Mouse (Mus musculus): Measurements from ENCODE around the gene Glod4. TPM values are rescaled to one million over a fixed set of nuclear protein-coding genes. Genes with fewer than 3 reads are reported as not detected.
A peak's percentile ranks its signal among the peaks of the same experiment; 100 is the strongest.

Glod4 gene
- polyA plus RNA-seq, 1 experiment from 2014 or later: 131 TPM

DNA sequence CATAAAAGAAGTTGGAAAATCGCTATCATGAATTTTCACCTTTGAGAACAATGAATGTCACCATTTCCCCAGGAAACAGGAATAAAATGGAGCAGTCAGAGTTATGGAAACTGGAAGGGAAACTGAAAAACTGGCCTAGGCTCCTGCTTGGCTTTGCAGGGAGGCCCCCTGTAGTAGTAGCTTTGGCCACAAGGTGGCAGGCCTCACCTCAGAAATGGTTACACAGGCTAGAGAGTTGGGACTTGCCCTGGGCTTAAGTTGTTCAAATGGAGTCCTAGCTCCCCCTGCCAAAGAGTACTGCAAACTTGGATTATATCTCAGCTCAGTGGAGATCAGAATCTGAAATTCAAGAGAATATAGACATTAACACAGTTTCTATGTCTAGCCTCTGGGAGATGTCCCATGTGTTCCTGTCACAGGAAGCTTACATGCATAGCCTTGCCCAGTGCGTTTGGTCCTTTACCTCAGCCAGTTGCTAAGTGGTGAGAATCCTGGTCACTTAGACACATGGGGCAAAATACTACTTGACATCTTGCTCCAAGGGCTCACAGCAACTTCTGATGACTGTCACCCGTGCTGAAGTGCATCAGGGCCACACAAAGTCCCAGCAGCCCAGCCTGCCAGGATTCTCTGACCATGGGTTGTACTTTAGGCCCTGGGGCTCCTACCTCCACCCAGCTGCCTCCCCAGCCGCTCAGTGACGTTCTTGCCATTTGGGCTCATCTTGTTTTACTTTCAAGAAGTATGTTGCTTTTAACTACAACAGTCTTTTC, 9.8 kb upstream of the Glod4 start:
- peak; percentile 80 for ATAC-seq (replicated peaks; ENCODE audit: low FRiP score, low read depth)
- 0 out of 2 replicates have a peak, but pooled peaks cover 9% of the 10 kb centered on the region for H3K36me3 ChIP-seq (ENCODE audit: insufficient read depth, low read length)

DNA sequence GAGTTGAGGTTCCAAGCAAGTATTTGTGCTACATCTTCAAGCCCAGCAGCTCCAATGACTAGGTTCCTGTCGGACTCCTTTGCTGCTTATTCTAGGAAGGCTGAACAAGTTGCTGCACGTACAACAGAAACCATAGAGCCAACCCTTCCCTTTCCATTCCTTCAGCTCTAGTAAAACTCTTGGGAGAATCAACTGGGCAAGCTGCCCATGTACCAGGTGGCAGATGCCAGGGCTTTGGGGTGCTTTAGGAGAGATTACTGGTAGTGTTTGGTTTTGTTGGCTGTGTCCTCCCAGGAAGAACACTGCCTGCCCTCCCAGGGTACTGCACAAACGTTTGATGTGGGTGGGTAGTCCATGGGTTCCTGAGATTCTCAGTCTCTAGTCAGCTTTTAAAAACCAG, 8.5 kb upstream of the Glod4 start:
- H3K4me3 ChIP-seq (replicated peaks; ENCODE audit: low read depth, low read length): no peak overlapping the region
- no peak for DNase-seq (ENCODE audit: low spot score)
- H3K9ac ChIP-seq (ENCODE audit: low read depth, low read length): no peak overlapping the region
- no peak overlapping the region for H3K27ac ChIP-seq
- no peak for TF ChIP-seq CTCF (IDR thresholded peaks at IDR 0.05; ENCODE audit: low read depth)
- no peak overlapping the region for H3K4me2 ChIP-seq (ENCODE audit: low read length)
- H3K9me3 ChIP-seq (replicated peaks; ENCODE audit: low read length): no peaks in the 10 kb centered on the region
- peaks cover 6% of the 10 kb centered on the region; the same call in 1 of the 2 replicates for H3K4me1 ChIP-seq (replicated peaks; ENCODE audit: insufficient read depth, low read length)
- no peak for ATAC-seq (replicated peaks; ENCODE audit: low FRiP score, low read depth)
- WGBS: 61% methylated on average over 3 of the region's 3 CpGs
- no peaks in the 10 kb centered on the region for H3K27me3 ChIP-seq (ENCODE audit: insufficient read depth, low read length)
- H3K36me3 ChIP-seq (ENCODE audit: insufficient read depth, low read length): 0 out of 2 replicates have a peak, but pooled peaks cover 12% of the 10 kb centered on the region

More for the DNA sequence above, 9.8 kb upstream of the Glod4 start:
- Histone ChIP-seq H3K4me1 (replicated peaks; ENCODE audit: insufficient read depth, low read length) (peaks cover 6% of the 10 kb centered on the region; the same call in 1 of the 2 replicates), H3K9ac (ENCODE audit: low read depth, low read length) (no peak overlapping the region), H3K27ac (no peak overlapping the region), H3K27me3 (ENCODE audit: insufficient read depth, low read length) (no peaks in the 10 kb centered on the region), H3K4me3 (replicated peaks; ENCODE audit: low read depth, low read length) (no peak overlapping the region), H3K9me3 (replicated peaks; ENCODE audit: low read length) (no peaks in the 10 kb centered on the region), H3K4me2 (ENCODE audit: low read length) (no peak overlapping the region)
- TF ChIP-seq CTCF (IDR thresholded peaks at IDR 0.05; ENCODE audit: low read depth): peak; percentile 94
- WGBS: 43% methylated on average over 5 of the region's 5 CpGs
- peak; percentile 94 for DNase-seq (ENCODE audit: low spot score)

DNA sequence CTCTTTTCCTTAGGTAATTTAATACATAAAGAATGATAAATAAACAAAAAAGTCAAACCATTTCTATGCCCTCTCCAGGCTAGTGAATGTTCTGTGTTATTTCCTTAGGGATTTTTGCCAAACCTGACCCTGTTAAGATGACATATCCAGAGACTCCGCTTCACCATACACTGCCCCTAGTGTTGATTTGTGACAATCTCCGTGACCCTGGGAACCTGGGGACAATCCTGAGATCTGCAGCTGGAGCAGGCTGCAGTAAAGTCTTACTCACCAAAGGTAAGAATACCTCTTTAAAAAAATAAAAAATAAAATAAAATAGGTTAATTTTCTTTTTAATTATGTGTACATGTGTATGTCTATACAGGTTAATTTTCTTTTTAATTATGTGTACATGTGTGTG, 3.7 kb upstream of the Glod4 start:
- TF ChIP-seq CTCF (IDR thresholded peaks at IDR 0.05; ENCODE audit: low read depth): peak; percentile 36; the same call in 1 of the 2 replicates
- no peak overlapping the region for H3K4me2 ChIP-seq (ENCODE audit: low read length)
- no peak for DNase-seq (ENCODE audit: low spot score)
- peaks cover 9% of the 10 kb centered on the region for H3K4me1 ChIP-seq (replicated peaks; ENCODE audit: insufficient read depth, low read length)
- 0 out of 2 replicates have a peak, but pooled peaks cover 12% of the 10 kb centered on the region for H3K36me3 ChIP-seq (ENCODE audit: insufficient read depth, low read length)
- H3K27ac ChIP-seq: no peak overlapping the region
- H3K9me3 ChIP-seq (replicated peaks; ENCODE audit: low read length): no peaks in the 10 kb centered on the region
- H3K9ac ChIP-seq (ENCODE audit: low read depth, low read length): no peak overlapping the region
- no peak overlapping the region for H3K4me3 ChIP-seq (replicated peaks; ENCODE audit: low read depth, low read length)
- H3K27me3 ChIP-seq (ENCODE audit: insufficient read depth, low read length): no peaks in the 10 kb centered on the region
- no peak for ATAC-seq (replicated peaks; ENCODE audit: low FRiP score, low read depth)
- WGBS: 42% methylated on average over 2 of the region's 2 CpGs

DNA sequence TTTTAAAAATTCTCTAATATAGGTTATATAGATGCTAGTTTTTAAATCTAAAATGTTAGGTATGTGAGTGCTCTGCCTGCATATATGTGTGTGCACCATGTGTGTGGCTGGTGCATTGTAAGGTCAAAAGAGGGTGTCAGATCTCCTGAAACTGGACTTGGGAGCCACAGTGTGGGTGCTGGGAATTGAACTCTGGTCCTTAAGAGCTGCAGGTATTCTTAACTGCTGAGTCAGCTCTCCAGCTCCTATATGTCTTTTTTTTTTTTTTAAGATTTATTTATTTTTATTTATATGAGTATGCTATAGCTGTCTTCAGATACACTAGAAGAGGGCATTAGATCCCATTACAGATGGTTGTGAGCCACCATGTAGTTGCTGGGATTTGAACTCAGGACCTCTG, 2.9 kb upstream of the Glod4 start:
- 0 out of 2 replicates have a peak, but pooled peaks cover 12% of the 10 kb centered on the region for H3K36me3 ChIP-seq (ENCODE audit: insufficient read depth, low read length)
- no peaks in the 10 kb centered on the region for H3K27me3 ChIP-seq (ENCODE audit: insufficient read depth, low read length)
- H3K4me1 ChIP-seq (replicated peaks; ENCODE audit: insufficient read depth, low read length): peaks cover 9% of the 10 kb centered on the region
- ATAC-seq (replicated peaks; ENCODE audit: low FRiP score, low read depth) (no peak), DNase-seq (ENCODE audit: low spot score) (no peak)
- H3K9me3 ChIP-seq (replicated peaks; ENCODE audit: low read length): no peaks in the 10 kb centered on the region
- no peak overlapping the region for H3K4me2 ChIP-seq (ENCODE audit: low read length)
- no peak overlapping the region for H3K4me3 ChIP-seq (replicated peaks; ENCODE audit: low read depth, low read length)
- H3K27ac ChIP-seq: no peak overlapping the region
- TF ChIP-seq CTCF (IDR thresholded peaks at IDR 0.05; ENCODE audit: low read depth): no peak
- H3K9ac ChIP-seq (ENCODE audit: low read depth, low read length): no peak overlapping the region

DNA sequence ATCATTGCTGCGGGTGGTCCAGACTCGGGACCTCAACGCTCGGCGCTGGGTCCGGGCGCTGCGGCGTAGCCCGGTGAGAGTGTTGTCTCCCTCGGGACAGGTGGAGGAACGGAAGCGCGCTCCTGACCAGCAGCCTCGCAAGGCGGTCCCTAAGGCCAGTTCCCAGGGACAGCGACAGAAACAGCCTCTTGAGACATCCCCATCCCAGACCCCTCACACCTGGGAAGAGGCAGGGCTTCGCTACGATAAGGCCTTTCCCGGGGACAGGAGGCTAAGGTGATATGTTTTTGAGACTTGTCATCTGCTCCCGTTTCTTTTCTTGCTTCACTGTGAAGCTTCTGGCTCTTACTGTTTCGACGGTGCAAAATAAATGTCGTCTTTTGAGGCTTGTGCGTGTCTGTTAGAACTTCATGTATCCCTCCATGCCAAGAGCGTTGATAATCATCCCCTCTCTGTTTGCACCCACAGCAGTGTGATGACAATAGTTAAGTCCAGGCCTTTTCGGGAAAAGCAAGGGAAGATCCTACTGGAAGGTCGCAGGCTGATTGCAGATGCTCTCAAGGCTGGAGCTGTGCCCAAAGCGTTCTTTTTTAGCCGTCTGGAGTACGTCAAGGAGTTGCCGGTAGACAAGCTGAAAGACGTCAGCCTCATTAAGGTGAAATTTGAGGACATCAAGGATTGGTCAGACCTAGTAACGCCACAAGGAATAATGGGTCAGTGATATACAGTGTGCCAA, 454 bp upstream of the Glod4 start:
- Histone ChIP-seq H3K27ac (peak overlapping the region; percentile 73; the same call in 1 of the 2 replicates), H3K9ac (ENCODE audit: low read depth, low read length) (peak overlapping the region; percentile 83), H3K4me1 (replicated peaks; ENCODE audit: insufficient read depth, low read length) (peaks cover 9% of the 10 kb centered on the region), H3K9me3 (replicated peaks; ENCODE audit: low read length) (no peaks in the 10 kb centered on the region), H3K4me3 (replicated peaks; ENCODE audit: low read depth, low read length) (peak overlapping the region; percentile 76), H3K36me3 (ENCODE audit: insufficient read depth, low read length) (peaks cover 12% of the 10 kb centered on the region; the same call in 1 of the 2 replicates), H3K4me2 (ENCODE audit: low read length) (peak overlapping the region; percentile 76), H3K27me3 (ENCODE audit: insufficient read depth, low read length) (no peaks in the 10 kb centered on the region)
- DNase-seq (ENCODE audit: low spot score) (no peak), ATAC-seq (replicated peaks; ENCODE audit: low FRiP score, low read depth) (peak; percentile 57)
- no peak for TF ChIP-seq CTCF (IDR thresholded peaks at IDR 0.05; ENCODE audit: low read depth)
- 2% methylated on average over 34 of the region's 34 CpGs for WGBS

DNA sequence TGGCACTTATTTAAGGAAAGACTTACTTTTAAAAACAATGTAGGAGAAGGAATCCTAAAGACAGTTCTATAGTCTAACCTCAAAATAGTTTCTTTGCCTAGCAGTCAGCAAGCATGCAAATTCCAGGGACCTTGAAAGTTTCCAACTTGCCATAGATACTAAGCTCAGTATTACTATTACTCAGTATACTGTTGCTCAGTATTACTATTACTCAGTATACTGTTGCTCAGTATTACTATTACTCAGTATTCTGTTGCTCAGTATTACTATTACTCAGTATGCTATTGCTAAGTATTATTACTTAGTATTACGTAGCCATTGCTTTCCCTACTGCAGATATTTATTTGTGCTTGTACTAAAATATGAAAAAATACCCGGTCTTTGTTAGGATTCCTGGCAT, 3.8 kb downstream of the Glod4 start:
- Histone ChIP-seq H3K27ac (no peak overlapping the region), H3K9ac (ENCODE audit: low read depth, low read length) (no peak overlapping the region), H3K4me2 (ENCODE audit: low read length) (no peak overlapping the region), H3K4me3 (replicated peaks; ENCODE audit: low read depth, low read length) (no peak overlapping the region), H3K36me3 (ENCODE audit: insufficient read depth, low read length) (peaks cover 20% of the 10 kb centered on the region), H3K4me1 (replicated peaks; ENCODE audit: insufficient read depth, low read length) (peaks cover 9% of the 10 kb centered on the region), H3K9me3 (replicated peaks; ENCODE audit: low read length) (no peaks in the 10 kb centered on the region), H3K27me3 (ENCODE audit: insufficient read depth, low read length) (no peaks in the 10 kb centered on the region)
- ATAC-seq (replicated peaks; ENCODE audit: low FRiP score, low read depth) (no peak), DNase-seq (ENCODE audit: low spot score) (no peak)
- TF ChIP-seq CTCF (IDR thresholded peaks at IDR 0.05; ENCODE audit: low read depth): no peak
- WGBS: 99% methylated on average over 2 of the region's 2 CpGs

Measured in kidney, postnatal 0 days (tissue).